Mouse (Mus musculus): ENCODE results near the gene Tmem9b.

Tmem9b gene

DNA sequence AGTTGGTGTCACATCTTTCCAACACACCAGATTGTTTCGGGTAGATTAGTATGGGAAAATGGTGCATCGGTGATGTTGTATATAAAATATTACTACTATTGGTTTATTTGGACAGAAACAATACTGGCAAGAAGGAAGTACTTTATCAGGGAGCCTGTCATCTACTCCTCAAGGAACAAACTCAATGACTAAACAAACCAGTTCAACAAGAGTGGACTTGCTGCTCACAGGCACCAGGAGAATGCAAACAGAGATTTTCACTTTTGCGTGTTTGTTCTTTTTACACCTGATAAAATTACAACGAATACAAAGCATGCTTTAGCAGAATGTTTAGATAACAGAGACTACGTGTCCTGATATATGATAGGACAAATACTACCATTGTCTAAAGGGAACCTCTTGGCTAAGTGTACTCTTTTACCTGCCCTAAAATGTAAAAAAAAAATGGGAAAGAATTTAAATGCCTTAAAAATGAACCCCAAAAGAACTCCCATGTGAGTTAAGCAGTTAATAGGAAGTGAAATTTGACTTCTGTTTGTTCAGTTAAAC lies 12.8 kb downstream of the Tmem9b start:
- no peak for DNase-seq (ENCODE audit: low read depth, low spot score)

- DNase-seq (ENCODE audit: low read depth, low spot score), result no peak
Observed at GRCm38 (mm10) chr7:109734806-109735205, 17.9 kb downstream of the Tmem9b start.

DNA sequence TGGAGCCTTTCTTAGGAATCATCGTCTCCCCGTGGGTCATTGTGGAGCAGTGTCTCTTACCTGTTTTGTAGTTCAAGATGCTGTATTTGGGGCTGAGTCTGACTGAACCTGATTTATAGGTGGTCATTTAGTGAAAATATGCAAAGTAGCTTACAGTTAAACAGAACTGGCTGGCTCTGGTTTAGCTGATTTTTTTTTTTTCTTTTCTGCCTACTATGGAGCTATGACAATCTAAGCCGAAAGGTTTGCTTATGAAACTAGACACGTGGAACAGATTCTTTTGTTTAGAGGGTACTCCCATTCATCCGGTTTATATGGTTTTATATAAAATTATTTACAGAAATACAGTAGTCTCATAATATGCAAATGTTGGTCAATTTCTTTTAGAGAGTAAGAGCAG lies 21.0 kb downstream of the Tmem9b start, which contains the start of gene Ascl3:
Ascl3 (minus strand) TSS at position 101 of the 400 bp plus-strand sequence.
- DNase-seq (ENCODE audit: low read depth, low spot score), result no peak

DNA sequence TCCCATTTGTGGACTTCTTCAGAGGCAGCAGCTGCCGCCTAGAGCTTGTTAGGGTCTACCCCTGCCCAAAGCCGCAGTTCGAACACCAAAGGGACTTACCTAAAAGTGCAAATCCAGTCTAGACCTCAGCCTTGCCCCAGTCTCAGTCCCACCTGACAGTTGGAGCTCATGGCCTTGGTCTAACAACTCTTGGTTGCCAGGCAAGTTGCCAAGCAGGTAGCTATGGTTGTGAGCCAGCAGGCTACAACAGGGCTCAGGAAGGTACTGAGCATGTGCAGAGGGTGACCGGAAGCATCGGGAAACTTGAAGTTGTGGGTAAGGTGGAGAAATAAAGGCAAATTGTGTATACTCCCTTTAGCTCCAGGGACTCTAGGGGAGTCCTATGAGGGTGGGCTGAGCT lies 29.0 kb downstream of the Tmem9b start, which contains the start of gene BC051019:
BC051019 (minus strand) TSS at position 154 of the 400 bp plus-strand sequence.
- DNase-seq (ENCODE audit: low read depth, low spot score), result no peak

- no peak for DNase-seq (ENCODE audit: low read depth, low spot score)
Observed at GRCm38 (mm10) chr7:109723114-109723513, 29.6 kb downstream of the Tmem9b start.

- no peak for DNase-seq (ENCODE audit: low read depth, low spot score)
Observed at GRCm38 (mm10) chr7:109722618-109723017, 30.1 kb downstream of the Tmem9b start.

DNA sequence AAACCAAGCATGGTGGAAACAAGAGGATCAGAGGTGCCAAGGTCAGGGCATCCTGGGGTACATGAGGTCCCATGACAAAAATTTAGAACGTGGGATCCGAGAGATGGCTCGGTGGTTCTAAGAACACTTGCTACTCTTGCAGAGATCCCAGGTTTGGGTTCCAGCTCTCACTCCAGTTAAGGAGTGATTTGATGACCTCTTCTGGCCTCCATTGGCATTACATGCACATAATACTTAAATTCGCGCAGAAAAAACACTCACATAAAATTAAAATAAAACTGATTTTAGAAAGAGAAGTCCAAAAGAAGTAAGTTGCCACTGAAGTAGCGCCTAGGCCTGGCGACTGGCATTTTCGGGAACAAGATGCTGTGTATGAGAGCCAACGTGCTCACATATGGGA lies 33.4 kb downstream of the Tmem9b start:
- DNase-seq (ENCODE audit: low read depth, low spot score), result peak; percentile 85

- no peak for DNase-seq (ENCODE audit: low read depth, low spot score)
Observed at GRCm38 (mm10) chr7:109713434-109713982, 39.2 kb downstream of the Tmem9b start.

DNA sequence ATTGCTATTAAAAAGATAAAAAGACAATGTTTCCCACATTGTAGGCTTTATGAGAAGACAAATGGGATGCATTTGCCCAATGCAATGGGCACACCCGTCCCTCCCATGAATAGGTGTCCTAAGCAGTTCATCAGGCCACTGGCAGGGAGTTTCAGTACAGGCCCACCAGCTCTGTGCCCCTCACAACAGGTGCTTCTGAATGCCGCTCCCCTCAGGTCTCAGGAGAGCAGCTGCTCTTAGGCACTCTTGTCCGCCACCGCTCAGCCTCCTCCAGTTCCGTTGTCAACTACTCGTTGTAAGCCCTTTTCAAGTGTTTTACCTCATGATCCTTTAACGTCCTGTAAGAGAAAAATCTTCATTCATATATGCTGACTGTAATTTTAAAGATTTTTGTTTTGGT lies 40.5 kb downstream of the Tmem9b start:
- DNase-seq (ENCODE audit: low read depth, low spot score), result no peak

DNA sequence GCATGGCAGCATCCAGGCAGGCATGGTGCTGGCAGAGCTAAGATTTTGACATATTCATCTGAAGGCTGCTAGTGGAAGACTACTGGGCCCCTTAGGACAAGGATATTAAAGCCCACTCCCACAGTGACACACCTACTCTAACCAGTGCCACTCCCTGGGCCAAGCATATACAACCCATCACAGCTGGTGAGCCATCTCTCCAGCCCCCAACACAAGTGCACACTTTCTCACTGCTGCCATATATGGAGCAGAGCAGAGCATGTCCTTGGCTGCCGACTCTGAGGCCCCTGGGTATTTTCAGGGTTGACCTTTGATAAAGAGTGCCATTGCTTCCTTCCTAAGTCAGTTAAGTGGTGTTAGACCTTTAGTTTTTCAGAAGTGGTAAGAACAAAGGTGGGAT lies 42.6 kb downstream of the Tmem9b start:
- DNase-seq (ENCODE audit: low read depth, low spot score), result no peak

DNA sequence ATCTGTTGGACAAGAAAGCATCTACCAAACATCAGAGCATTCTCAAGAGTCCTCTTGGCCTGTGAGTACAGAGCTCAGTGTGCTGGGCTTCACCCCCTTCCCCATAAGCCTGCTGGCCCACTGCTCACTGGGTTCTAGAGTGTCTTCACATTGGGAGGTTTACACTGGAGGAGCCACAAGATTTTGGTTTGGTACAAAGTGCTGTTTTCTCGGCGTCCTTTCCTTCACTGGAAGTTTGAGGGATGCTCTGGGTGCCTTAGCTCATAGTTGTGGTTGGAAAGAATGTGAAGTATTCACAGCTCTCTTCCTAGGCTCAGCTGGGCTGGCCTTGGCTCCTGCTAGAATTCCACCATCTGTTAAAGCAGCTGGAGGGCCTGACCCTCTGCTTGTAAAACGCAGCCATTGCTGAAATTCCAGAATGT lies 43.7 kb downstream of the Tmem9b start:
- DNase-seq (ENCODE audit: low read depth, low spot score), result peak; percentile 30

- DNase-seq (ENCODE audit: low read depth, low spot score), result peak; percentile 88
Observed at GRCm38 (mm10) chr7:109707023-109707785, 45.5 kb downstream of the Tmem9b start.

DNA sequence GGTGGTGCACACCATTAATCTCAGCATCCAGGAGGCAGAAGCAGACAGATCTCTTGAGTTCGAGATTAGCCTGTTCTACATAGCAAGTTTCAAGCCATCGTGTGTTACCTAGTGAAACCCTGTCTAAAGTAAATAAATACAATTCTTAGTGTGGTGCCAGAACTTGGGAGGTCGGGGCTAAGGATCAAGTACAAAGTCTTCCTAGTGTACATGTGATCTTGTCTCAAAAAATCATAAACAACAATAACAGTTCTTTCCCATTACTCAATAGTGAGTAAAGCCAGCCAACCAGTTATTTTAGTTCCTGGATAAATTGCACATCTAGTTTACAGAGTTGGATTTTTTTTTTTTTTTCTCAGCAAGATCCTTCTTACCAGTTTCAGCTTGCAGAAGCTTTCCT lies 48.2 kb downstream of the Tmem9b start:
- no peak for DNase-seq (ENCODE audit: low read depth, low spot score)

GRCm38 (mm10) chr7:109704016-109704377 lies 48.7 kb downstream of the Tmem9b start:
- DNase-seq (ENCODE audit: low read depth, low spot score), result no peak

DNA sequence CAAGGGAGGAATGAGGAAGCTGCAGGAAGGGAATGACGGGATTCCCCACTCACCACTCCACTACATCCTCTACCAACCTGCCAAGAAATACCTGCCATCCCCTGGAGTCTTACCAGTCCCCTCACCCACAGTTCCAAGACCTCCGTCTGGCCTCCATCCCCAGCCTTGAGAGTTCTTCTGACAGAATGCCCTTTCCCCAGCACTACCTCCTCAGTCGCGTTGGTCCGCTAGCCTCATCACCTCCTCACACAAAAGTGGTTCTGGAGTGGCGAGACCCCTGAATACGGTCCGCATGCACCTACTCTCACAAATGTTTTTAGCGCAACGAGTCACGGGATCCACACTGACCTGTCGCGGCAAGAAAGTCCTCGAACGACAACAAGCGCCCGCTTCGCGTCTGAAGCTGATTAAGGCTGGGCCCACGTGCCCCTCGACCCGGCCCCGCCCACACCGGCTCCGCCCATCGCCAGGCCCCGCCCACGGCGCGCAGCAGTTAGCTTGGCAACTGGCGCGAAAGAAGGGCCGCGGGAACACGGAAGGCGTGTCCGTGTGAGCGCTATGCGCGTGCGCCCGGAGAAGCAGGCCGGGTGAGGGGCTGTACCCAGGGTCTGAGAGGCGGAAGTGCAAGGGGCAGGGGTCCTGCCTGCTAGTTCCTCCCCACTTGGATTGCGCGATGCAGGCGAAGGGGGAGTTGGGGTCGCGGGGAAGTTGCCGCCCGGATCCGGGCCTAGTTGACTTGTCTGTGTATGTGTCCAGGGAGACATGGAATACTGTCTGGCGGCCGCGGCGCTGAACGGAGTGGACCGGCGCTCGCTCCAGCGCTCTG lies 49.3 kb downstream of the Tmem9b start, which contains the start of the genes St5 and Akip1:
St5 (minus strand) TSS at position 416 of the 826 bp plus-strand sequence.
Akip1 (plus strand) TSS at position 501 of the 826 bp plus-strand sequence.
- DNase-seq (ENCODE audit: low read depth, low spot score), result peak; percentile 92

DNA sequence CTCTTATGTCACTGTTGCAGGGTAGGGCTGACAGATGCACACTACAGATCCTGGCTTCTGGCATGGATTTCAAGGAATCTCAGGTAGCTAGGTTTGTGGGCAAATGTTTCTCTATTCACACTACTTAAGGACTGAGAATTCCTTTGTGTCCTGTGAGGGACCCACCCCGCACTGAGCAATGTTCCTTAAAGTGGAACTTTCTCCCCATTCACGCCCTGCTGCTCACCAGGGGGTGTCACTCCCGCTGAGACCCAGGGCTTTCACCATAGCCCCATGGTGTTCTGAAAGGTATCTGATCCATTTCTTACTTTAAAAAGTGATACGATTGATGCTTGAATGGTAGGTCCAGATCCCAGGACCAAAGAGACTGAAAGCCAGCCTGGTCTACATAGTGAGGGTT lies 50.0 kb downstream of the Tmem9b start:
- DNase-seq (ENCODE audit: low read depth, low spot score), result no peak

GRCm38 (mm10) chr7:109700213-109700612 lies 52.5 kb downstream of the Tmem9b start:
- no peak for DNase-seq (ENCODE audit: low read depth, low spot score)

- no peak for DNase-seq (ENCODE audit: low read depth, low spot score)
Observed at GRCm38 (mm10) chr7:109695339-109695726, 57.3 kb downstream of the Tmem9b start.

DNA sequence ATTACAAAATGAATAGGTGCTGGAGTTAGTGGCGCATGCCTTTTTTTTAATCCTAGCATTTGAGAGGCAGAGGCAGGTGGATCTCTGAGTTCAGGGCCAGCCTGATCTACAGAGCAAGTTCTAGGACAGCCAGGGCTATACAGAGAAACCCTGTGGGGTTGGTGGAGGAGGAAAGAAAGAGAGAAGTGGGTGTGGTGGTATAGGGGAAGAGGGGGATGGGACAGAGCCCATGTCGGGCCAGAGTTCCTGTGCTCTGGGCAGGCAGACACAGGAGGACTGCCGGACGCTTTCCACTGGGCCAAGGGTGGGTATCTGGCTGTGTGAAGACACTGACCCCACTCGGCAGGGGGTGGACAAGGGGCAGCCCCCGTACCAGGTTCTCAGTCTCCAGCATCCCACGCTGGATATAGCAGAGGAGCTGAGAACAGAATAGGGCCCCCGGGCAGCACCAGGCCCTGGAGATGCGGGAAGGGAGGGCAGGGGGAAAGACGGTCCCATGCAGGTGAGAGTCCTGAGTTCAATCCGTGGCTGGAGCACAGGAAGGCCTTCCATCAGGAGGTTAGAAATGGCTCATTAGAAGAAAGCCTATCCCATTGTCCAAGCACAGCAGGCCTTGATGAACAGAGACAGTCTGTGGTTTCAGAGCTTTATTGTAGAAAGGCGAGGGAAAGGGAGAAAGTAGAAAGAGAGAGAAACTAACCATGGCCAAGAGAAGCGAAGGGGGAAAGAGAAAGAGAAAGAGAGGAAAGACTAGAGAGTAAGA lies 57.9 kb downstream of the Tmem9b start:
- no peak for DNase-seq (ENCODE audit: low read depth, low spot score)

- no peak for DNase-seq (ENCODE audit: low read depth, low spot score)
Observed at GRCm38 (mm10) chr7:109690961-109691360, 61.7 kb downstream of the Tmem9b start.

DNA sequence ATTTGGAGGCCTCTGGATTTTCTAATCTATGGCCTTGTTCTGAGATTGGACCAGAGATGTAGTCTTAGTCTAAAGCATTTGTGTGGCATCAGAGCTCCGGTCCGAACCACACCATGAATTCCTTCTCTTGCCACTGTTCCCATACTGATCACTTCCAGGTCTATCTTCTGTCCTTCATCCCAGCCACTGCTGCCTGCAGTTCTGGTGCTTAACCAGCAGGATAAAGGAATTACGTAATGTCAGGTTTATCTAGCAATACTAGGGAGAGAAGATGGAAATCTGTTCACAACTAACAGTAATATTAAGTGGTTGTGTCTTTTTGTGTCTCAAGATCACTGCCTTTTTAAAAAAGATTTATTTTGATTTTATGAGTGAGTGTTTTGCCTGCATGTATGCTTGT lies 62.6 kb downstream of the Tmem9b start:
- DNase-seq (ENCODE audit: low read depth, low spot score), result no peak
